Mouse (Mus musculus): ENCODE data around the gene Dpf2.

GRCm38 (mm10) chr19:5954936-5955335 lies 42.1 kb upstream of the Dpf2 start:
- TF ChIP-seq EP300 (IDR thresholded peaks at IDR 0.05; ENCODE audit: low read length) (no peak), CTCF (conservative IDR thresholded peaks at IDR 0.05 in 1 of 2, IDR thresholded peaks at IDR 0.05 in 1 of 2; ENCODE audit: low read depth in 2 of 2, low read length in 2 of 2) (no peak), POLR2A (IDR thresholded peaks at IDR 0.05; ENCODE audit: low read depth, low read length) (no peak), MAFK (IDR thresholded peaks at IDR 0.05; ENCODE audit: insufficient replicate concordance, low read length) (no peak)

Data from CH12.LX (cell line).